Mouse (Mus musculus) cerebellum, postnatal 4 days (tissue): ENCODE data around the gene Kazald1.

Experiments used
- DNase-seq, 2 experiments: peaks; one replicate each; pipeline ENCODE4 v3.0.0; 2022; ENCODE audit warnings: low spot score in 2 of 2, mixed read lengths in 1 of 2

Gene Kazald1

GRCm38 (mm10) chr19:45076586-45077510, 1.8 kb downstream of the Kazald1 start:
- DNase-seq, result peak in 1 of 2 experiments; percentile 38

GRCm38 (mm10) chr19:45077742-45078645, 3.0 kb downstream of the Kazald1 start:
- DNase-seq, result no peak

GRCm38 (mm10) chr19:45078971-45079764, 4.1 kb downstream of the Kazald1 start:
- peak in 1 of 2 experiments; percentile 32 for DNase-seq

GRCm38 (mm10) chr19:45079769-45080515, 4.9 kb downstream of the Kazald1 start:
- peak in 1 of 2 experiments; percentile 51 for DNase-seq

- no peak for DNase-seq
Measured at GRCm38 (mm10) chr19:45080711-45081110, 5.7 kb downstream of the Kazald1 start.

- DNase-seq, result peak; percentile 68 to 87
Measured at GRCm38 (mm10) chr19:45081279-45081678, 6.2 kb downstream of the Kazald1 start.

- DNase-seq, result peak in 1 of 2 experiments; percentile 47
Measured at GRCm38 (mm10) chr19:45081841-45082550, 7.0 kb downstream of the Kazald1 start.

GRCm38 (mm10) chr19:45097868-45098267, 22.8 kb downstream of the Kazald1 start:
- DNase-seq, result no peak

- no peak for DNase-seq
Measured at GRCm38 (mm10) chr19:45100486-45101270, 25.6 kb downstream of the Kazald1 start.

GRCm38 (mm10) chr19:45105591-45105990, 30.6 kb downstream of the Kazald1 start:
- DNase-seq, result no peak

GRCm38 (mm10) chr19:45106689-45107088, 31.6 kb downstream of the Kazald1 start:
- DNase-seq, result peak in 1 of 2 experiments; percentile 22

- DNase-seq, result no peak
Measured at GRCm38 (mm10) chr19:45110681-45111080, 35.6 kb downstream of the Kazald1 start.

- no peak for DNase-seq
Measured at GRCm38 (mm10) chr19:45112444-45112843, 37.4 kb downstream of the Kazald1 start.

GRCm38 (mm10) chr19:45113791-45114460, 38.9 kb downstream of the Kazald1 start:
- no peak for DNase-seq

- no peak for DNase-seq
Measured at GRCm38 (mm10) chr19:45114772-45115171, 39.7 kb downstream of the Kazald1 start.

GRCm38 (mm10) chr19:45116798-45117197, 41.8 kb downstream of the Kazald1 start:
- peak in 1 of 2 experiments; percentile 32 for DNase-seq
